Mouse (Mus musculus) spleen, adult 2 months (tissue): Measurements from ENCODE around the gene Ctnnd2.

Source experiments
- CTCF ChIP-seq: fragments of 200-500 bp; IDR thresholded peaks from 2 replicates; pipeline ENCODE4 v1.5.1; 2011; ENCODE audit warnings: mild to moderate bottlenecking, inconsistent platforms; ENCODE audit not compliant: insufficient read depth, insufficient read length, insufficient replicate concordance; ENCODE audit errors: extremely low read depth
- POLR2A ChIP-seq: fragments of 200-500 bp; IDR thresholded peaks from 2 replicates; pipeline ENCODE4 v1.6.1; 2011; ENCODE audit warnings: low read depth, low read length, inconsistent platforms

GRCm38 (mm10) chr15:31070311-31070710 is 897.9 kb downstream of the Ctnnd2 start:
- TF ChIP-seq POLR2A (no peak), CTCF (no peak)
